Mouse (Mus musculus) stomach, postnatal 0 days (tissue): ENCODE measurements at regions not wholly inside any gene's neighbourhood (a gene's known extent, or its start where the extent isn't known, plus 50 kb on each side); places are given as distances from the start of the nearest gene placed in this dataset.

Experiments
- CTCF ChIP-seq: IDR thresholded peaks from 2 replicates; pipeline ENCODE4 v1.5.1; 2016; ENCODE audit warnings: antibody characterized with exemption, low read depth, mild to moderate bottlenecking, moderate library complexity
- EP300 ChIP-seq: optimal IDR thresholded peaks from 2 replicates; pipeline ENCODE3; 2016; ENCODE audit warnings: antibody characterized with exemption

DNA sequence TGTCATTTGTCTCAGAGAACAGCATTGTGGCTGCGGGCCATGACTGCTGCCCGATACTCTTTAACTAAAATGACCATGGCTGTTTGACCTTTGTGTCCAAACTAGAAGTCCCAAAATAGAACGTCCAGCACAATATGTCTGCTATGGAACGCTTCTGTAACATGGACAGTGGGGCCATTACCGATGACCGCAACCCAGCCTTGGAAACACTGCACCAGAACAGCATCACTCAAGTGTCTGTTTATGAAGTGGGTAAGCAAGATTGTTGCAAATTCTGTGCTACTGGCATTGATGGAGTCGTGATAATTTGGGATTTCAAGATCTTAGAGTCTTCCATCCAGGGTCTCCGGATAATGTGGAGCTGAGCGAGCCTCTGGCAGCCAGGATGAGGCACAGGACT is 60.2 kb upstream of the Dbx2 start:
- TF ChIP-seq CTCF (no peak), EP300 (no peak)
